Mouse (Mus musculus): ENCODE measurements at regions not wholly inside any gene's neighbourhood (a gene's known extent, or its start where the extent isn't known, plus 50 kb on each side); places are given as distances from the start of the nearest gene placed in this dataset.
A peak's percentile ranks its signal among the peaks of the same experiment; 100 is the strongest.

GRCm38 (mm10) chr2:128321475-128321874 is 195.6 kb downstream of the Bcl2l11 start:
- no peaks in the 10 kb centered on the region for H3K36me3 ChIP-seq (ENCODE audit: control insufficient read depth, insufficient read depth, low read length)
- 70% methylated on average over 2 of the region's 2 CpGs for WGBS

GRCm38 (mm10) chr2:128324256-128325096 is 198.6 kb downstream of the Bcl2l11 start:
- H3K27me3 ChIP-seq (ENCODE audit: control insufficient read depth, insufficient read depth, low read length): no peaks in the 10 kb centered on the region
- TF ChIP-seq CTCF (IDR thresholded peaks at IDR 0.05; ENCODE audit: extremely low read depth, insufficient read length, insufficient replicate concordance, low read depth, low read length): no peak
- no peak for TF ChIP-seq POLR2A (IDR thresholded peaks at IDR 0.05; ENCODE audit: low read depth, low read length)
- H3K36me3 ChIP-seq (ENCODE audit: control insufficient read depth, insufficient read depth, low read length): no peaks in the 10 kb centered on the region
- peaks cover 7% of the 10 kb centered on the region; the same call in 1 of the 2 replicates for H3K4me1 ChIP-seq (ENCODE audit: control insufficient read depth, insufficient read depth, insufficient read length, low read length)
- 18% methylated on average over 13 of the region's 13 CpGs for WGBS
- H3K27ac ChIP-seq (ENCODE audit: insufficient read depth, low read depth, low read length): no peak overlapping the region
- peak overlapping the region; percentile 10; the same call in 1 of the 2 replicates for H3K4me3 ChIP-seq (ENCODE audit: low read depth, low read length)

More at GRCm38 (mm10) chr2:128321475-128321874, 195.6 kb downstream of the Bcl2l11 start:
- H3K27ac ChIP-seq (ENCODE audit: insufficient read depth, low read depth, low read length): no peak overlapping the region
- peaks cover 7% of the 10 kb centered on the region; the same call in 1 of the 2 replicates for H3K4me1 ChIP-seq (ENCODE audit: control insufficient read depth, insufficient read depth, insufficient read length, low read length)
- TF ChIP-seq CTCF (IDR thresholded peaks at IDR 0.05; ENCODE audit: extremely low read depth, insufficient read length, insufficient replicate concordance, low read depth, low read length) (no peak), POLR2A (IDR thresholded peaks at IDR 0.05; ENCODE audit: low read depth, low read length) (no peak)
- H3K4me3 ChIP-seq (ENCODE audit: low read depth, low read length): no peak overlapping the region
- no peaks in the 10 kb centered on the region for H3K27me3 ChIP-seq (ENCODE audit: control insufficient read depth, insufficient read depth, low read length)

DNA sequence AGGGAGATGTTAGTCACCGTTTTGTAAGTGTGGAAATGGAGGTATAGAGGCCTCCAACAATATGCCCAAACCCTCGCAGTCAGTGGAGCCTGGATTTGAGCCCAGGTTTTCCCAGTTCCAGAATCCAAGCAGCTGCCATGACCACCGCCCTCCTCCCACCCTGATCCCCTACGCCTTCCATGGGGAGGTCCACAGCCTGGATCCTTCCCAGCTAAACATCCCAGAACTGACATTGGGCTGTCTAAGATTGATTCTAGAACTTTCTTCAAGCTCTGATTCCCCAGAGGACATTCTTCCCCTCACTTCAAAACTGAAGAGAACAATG is 199.2 kb downstream of the Bcl2l11 start:
- Histone ChIP-seq H3K36me3 (ENCODE audit: control insufficient read depth, insufficient read depth, low read length) (no peaks in the 10 kb centered on the region), H3K4me1 (ENCODE audit: control insufficient read depth, insufficient read depth, insufficient read length, low read length) (peaks cover 7% of the 10 kb centered on the region; the same call in 1 of the 2 replicates), H3K27me3 (ENCODE audit: control insufficient read depth, insufficient read depth, low read length) (no peaks in the 10 kb centered on the region), H3K4me3 (ENCODE audit: low read depth, low read length) (no peak overlapping the region), H3K27ac (ENCODE audit: insufficient read depth, low read depth, low read length) (no peak overlapping the region)
- TF ChIP-seq POLR2A (IDR thresholded peaks at IDR 0.05; ENCODE audit: low read depth, low read length): no peak
- TF ChIP-seq CTCF (IDR thresholded peaks at IDR 0.05; ENCODE audit: extremely low read depth, insufficient read length, insufficient replicate concordance, low read depth, low read length): no peak
- 85% methylated on average over 4 of the region's 4 CpGs for WGBS

DNA sequence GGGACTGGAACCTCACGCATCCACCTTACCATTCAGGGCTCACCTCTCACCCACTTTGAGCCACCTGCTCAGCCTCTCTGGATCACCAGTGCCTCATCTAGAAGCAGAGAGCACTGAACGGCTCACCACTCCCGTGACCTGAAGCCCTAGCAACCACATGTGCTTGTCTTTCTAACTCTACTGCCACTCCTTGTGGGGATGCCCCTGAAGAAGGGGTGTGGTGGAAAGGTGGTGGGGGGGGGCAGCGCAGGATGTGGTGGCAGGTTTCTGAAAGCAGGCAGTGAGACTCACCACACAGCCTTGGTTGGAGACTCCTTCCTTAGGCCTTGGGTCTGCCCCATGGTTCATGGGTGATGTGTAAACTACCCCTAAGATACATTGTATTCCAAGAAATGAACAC is 199.6 kb downstream of the Bcl2l11 start:
- Histone ChIP-seq H3K27me3 (ENCODE audit: control insufficient read depth, insufficient read depth, low read length) (no peaks in the 10 kb centered on the region), H3K4me1 (ENCODE audit: control insufficient read depth, insufficient read depth, insufficient read length, low read length) (peaks cover 7% of the 10 kb centered on the region; the same call in 1 of the 2 replicates), H3K4me3 (ENCODE audit: low read depth, low read length) (no peak overlapping the region), H3K27ac (ENCODE audit: insufficient read depth, low read depth, low read length) (no peak overlapping the region), H3K36me3 (ENCODE audit: control insufficient read depth, insufficient read depth, low read length) (no peaks in the 10 kb centered on the region)
- 72% methylated on average over 4 of the region's 4 CpGs for WGBS
- TF ChIP-seq CTCF (IDR thresholded peaks at IDR 0.05; ENCODE audit: extremely low read depth, insufficient read length, insufficient replicate concordance, low read depth, low read length): no peak
- no peak for TF ChIP-seq POLR2A (IDR thresholded peaks at IDR 0.05; ENCODE audit: low read depth, low read length)

DNA sequence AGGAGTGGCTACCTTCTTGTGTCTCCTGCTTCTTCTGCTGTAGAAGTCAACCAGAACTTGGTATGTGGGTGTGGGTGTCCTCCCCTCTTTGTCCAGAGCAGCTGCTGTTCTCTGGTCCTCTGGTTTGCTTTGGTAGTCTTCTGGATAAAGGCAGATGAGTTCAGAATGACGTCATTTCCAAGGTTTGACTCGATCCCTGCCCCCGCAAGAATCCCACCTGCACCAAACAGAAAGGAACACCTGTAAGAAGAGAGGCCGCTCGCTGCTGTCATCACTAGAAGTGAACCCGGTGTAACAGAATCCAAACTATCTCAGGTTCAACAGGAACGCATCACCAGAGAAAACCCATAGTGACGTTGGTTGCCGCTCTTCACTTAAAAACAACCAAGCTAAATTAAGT is 205.0 kb downstream of the Bcl2l11 start:
- no peak overlapping the region for H3K27ac ChIP-seq (ENCODE audit: insufficient read depth, low read depth, low read length)
- TF ChIP-seq CTCF (IDR thresholded peaks at IDR 0.05; ENCODE audit: extremely low read depth, insufficient read length, insufficient replicate concordance, low read depth, low read length) (no peak), POLR2A (IDR thresholded peaks at IDR 0.05; ENCODE audit: low read depth, low read length) (no peak)
- H3K36me3 ChIP-seq (ENCODE audit: control insufficient read depth, insufficient read depth, low read length): no peaks in the 10 kb centered on the region
- H3K4me3 ChIP-seq (ENCODE audit: low read depth, low read length): no peak overlapping the region
- H3K27me3 ChIP-seq (ENCODE audit: control insufficient read depth, insufficient read depth, low read length): no peaks in the 10 kb centered on the region
- 87% methylated on average over 9 of the region's 9 CpGs for whole genome bisulfite sequencing
- no peaks in the 10 kb centered on the region for H3K4me1 ChIP-seq (ENCODE audit: control insufficient read depth, insufficient read depth, insufficient read length, low read length)

DNA sequence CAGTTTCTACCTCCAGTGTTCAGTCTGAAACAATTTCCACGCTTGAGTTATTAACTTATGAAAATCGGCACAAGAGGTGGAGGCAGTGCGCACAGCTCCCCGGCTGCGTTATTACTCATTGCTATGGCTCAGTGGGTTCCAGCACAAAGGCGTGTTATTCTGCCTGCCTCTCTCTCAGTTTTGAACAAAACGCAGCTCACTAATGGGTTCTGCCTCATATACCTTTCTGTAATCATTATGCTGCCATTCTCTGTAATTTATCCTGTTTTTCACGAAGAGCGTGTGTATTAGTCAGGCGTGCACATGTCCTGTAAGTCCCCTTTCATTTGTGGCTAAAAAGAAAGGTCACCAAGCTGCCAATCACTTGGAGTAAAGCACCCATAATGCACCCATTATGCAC is 205.4 kb downstream of the Bcl2l11 start:
- TF ChIP-seq POLR2A (IDR thresholded peaks at IDR 0.05; ENCODE audit: low read depth, low read length): no peak
- TF ChIP-seq CTCF (IDR thresholded peaks at IDR 0.05; ENCODE audit: extremely low read depth, insufficient read length, insufficient replicate concordance, low read depth, low read length): no peak
- H3K36me3 ChIP-seq (ENCODE audit: control insufficient read depth, insufficient read depth, low read length): no peaks in the 10 kb centered on the region
- H3K27me3 ChIP-seq (ENCODE audit: control insufficient read depth, insufficient read depth, low read length): no peaks in the 10 kb centered on the region
- H3K4me3 ChIP-seq (ENCODE audit: low read depth, low read length): no peak overlapping the region
- WGBS: 89% methylated on average over 10 of the region's 10 CpGs
- no peaks in the 10 kb centered on the region for H3K4me1 ChIP-seq (ENCODE audit: control insufficient read depth, insufficient read depth, insufficient read length, low read length)
- no peak overlapping the region for H3K27ac ChIP-seq (ENCODE audit: insufficient read depth, low read depth, low read length)

- WGBS: 87% methylated on average over 8 of the region's 8 CpGs
- H3K27ac ChIP-seq (ENCODE audit: insufficient read depth, low read depth, low read length): no peak overlapping the region
- no peaks in the 10 kb centered on the region for H3K36me3 ChIP-seq (ENCODE audit: control insufficient read depth, insufficient read depth, low read length)
- TF ChIP-seq CTCF (IDR thresholded peaks at IDR 0.05; ENCODE audit: extremely low read depth, insufficient read length, insufficient replicate concordance, low read depth, low read length) (no peak), POLR2A (IDR thresholded peaks at IDR 0.05; ENCODE audit: low read depth, low read length) (no peak)
- H3K4me3 ChIP-seq (ENCODE audit: low read depth, low read length): no peak overlapping the region
- no peaks in the 10 kb centered on the region for H3K4me1 ChIP-seq (ENCODE audit: control insufficient read depth, insufficient read depth, insufficient read length, low read length)
- no peaks in the 10 kb centered on the region for H3K27me3 ChIP-seq (ENCODE audit: control insufficient read depth, insufficient read depth, low read length)
Measured at GRCm38 (mm10) chr2:128331681-128332080, 205.8 kb downstream of the Bcl2l11 start.

Measured in small intestine, adult 2 months (tissue).